Mouse (Mus musculus) kidney, embryonic 16.5 days (tissue): ENCODE results near the gene Tmem185a. TPM values are rescaled to one million over a fixed set of nuclear protein-coding genes. Genes with fewer than 3 reads are reported as not detected.
"Not testable (repeated sequence)": the region's sequence is repeated elsewhere in the genome, so short reads cannot be mapped to it uniquely, and the experiment has no call there.

ENCODE experiments used
- ATAC-seq: fragments of 200-750 bp; cut with Nextera tagmentation; 2 replicates; pipeline ENCODE4 v1.8.0; 2017; ENCODE audit warnings: moderate TSS enrichment; ENCODE audit not compliant: low FRiP score, low TSS enrichment
- H3K27ac ChIP-seq: fragments of 300-500 bp; sonication (generic); 2 replicates; pipeline ENCODE4 v1.5.1; 2014; ENCODE audit warnings: low read length
- H3K27me3 ChIP-seq: fragments of 300-500 bp; sonication (generic); 2 replicates; pipeline ENCODE4 v1.6.1; 2014; ENCODE audit warnings: low read length, control low read depth, mixed read lengths; ENCODE audit not compliant: insufficient read depth
- H3K36me3 ChIP-seq: fragments of 300-500 bp; sonication (generic); 2 replicates; pipeline ENCODE4 v1.6.1; 2014; ENCODE audit warnings: low read length, control low read depth, mixed read lengths; ENCODE audit not compliant: insufficient read depth
- H3K4me1 ChIP-seq: fragments of 300-500 bp; sonication (generic); 2 replicates; pipeline ENCODE4 v1.6.1; 2014; ENCODE audit warnings: low read length, control low read depth, mixed read lengths; ENCODE audit not compliant: insufficient read depth
- H3K4me2 ChIP-seq: fragments of 300-500 bp; sonication (generic); replicated peaks from 2 replicates; pipeline ENCODE4 v1.6.1; 2014; ENCODE audit warnings: low read depth, low read length
- H3K4me3 ChIP-seq: fragments of 300-500 bp; sonication (generic); 2 replicates; pipeline ENCODE4 v1.5.1; 2014; ENCODE audit warnings: mild to moderate bottlenecking, low read length
- H3K9ac ChIP-seq: fragments of 300-500 bp; sonication (generic); replicated peaks from 2 replicates; pipeline ENCODE4 v1.6.1; 2014; ENCODE audit warnings: low read length
- H3K9me3 ChIP-seq: fragments of 300-500 bp; sonication (generic); 2 replicates; pipeline ENCODE4 v1.6.1; 2016; ENCODE audit warnings: low read length, control low read depth
- WGBS: fragments of 180-500 bp; shearing (Covaris S2); extraction: QIAGEN DNeasy Blood & Tissue Kit; methylation state at CpG from one replicate; pipeline ENCODE4 v1.1.7; 2014; 5-methylcytosine and 5-hydroxymethylcytosine counted together
- polyA plus RNA-seq: library from polyadenylated mRNA; unstranded; fragments of >200 nt; fragmentation: Nextera tagmentation; extraction: Ambion mirVana; gene quantifications from 2 replicates; pipeline ENCODE4 v1.2.1, GENCODE M21; 2015

Tmem185a gene
- polyA plus RNA-seq, 1 experiment from 2014 or later: 53.3 TPM

- WGBS: no CpG with 5 or more reads among the region's 1 CpGs
- H3K27ac ChIP-seq, ATAC-seq: not testable (repeated sequence)
Observed at GRCm38 (mm10) chrX:70452359-70452758, 24.6 kb downstream of the Tmem185a start.

GRCm38 (mm10) chrX:70425473-70425872, 51.5 kb downstream of the Tmem185a start:
- not testable (repeated sequence) for ATAC-seq, H3K27ac ChIP-seq
- 65% methylated on average over 3 of the region's 3 CpGs for WGBS

More at GRCm38 (mm10) chrX:70452359-70452758, 24.6 kb downstream of the Tmem185a start:
- H3K27me3 ChIP-seq, H3K4me1 ChIP-seq, H3K4me3 ChIP-seq, H3K9ac ChIP-seq, H3K9me3 ChIP-seq, H3K36me3 ChIP-seq, H3K4me2 ChIP-seq: not testable (repeated sequence)

More at GRCm38 (mm10) chrX:70425473-70425872, 51.5 kb downstream of the Tmem185a start:
- H3K9ac ChIP-seq, H3K9me3 ChIP-seq, H3K4me1 ChIP-seq, H3K4me2 ChIP-seq, H3K36me3 ChIP-seq, H3K27me3 ChIP-seq, H3K4me3 ChIP-seq: not testable (repeated sequence)

Other genes with a start within 250 kb of the Tmem185a start
- gene Ids, start 112.1 kb downstream of the Tmem185a start, polyA plus RNA-seq: 2.5 and 2.6 TPM in 2 replicates
- 36.1 and 39.1 TPM in 2 replicates for gene 1110012L19Rik, start 91.3 kb downstream of the Tmem185a start, polyA plus RNA-seq